Mouse (Mus musculus): Measurements from ENCODE around the gene H2-T22. TPM values are rescaled to one million over a fixed set of nuclear protein-coding genes. Genes with fewer than 3 reads are reported as not detected.
"Not testable (repeated sequence)": the region's sequence is repeated elsewhere in the genome, so short reads cannot be mapped to it uniquely, and the experiment has no call there.

The H2-T22 gene
- polyA plus RNA-seq, 1 experiment from 2014 or later: 13.2 TPM

GRCm38 (mm10) chr17:36058362-36058761 is 15.8 kb upstream of the H2-T22 start, which contains the start of gene Gm11127:
Gene Gm11127, minus strand, starts transcription at chr17:36058371.
- H3K9ac ChIP-seq (replicated peaks; ENCODE audit: low read length); H3K36me3 ChIP-seq (replicated peaks; ENCODE audit: control insufficient read depth, insufficient read depth, low read depth, low read length); H3K27me3 ChIP-seq (ENCODE audit: control insufficient read depth, insufficient read depth, low read length); H3K27ac ChIP-seq (replicated peaks; ENCODE audit: low read depth, low read length); H3K4me3 ChIP-seq (ENCODE audit: low read depth, low read length); H3K9me3 ChIP-seq (replicated peaks; ENCODE audit: control insufficient read depth, low read length); DNase-seq (ENCODE audit: low spot score); ATAC-seq (replicated peaks; ENCODE audit: insufficient number of reproducible peaks, low FRiP score, low TSS enrichment, low read depth); H3K4me1 ChIP-seq (ENCODE audit: control insufficient read depth, insufficient read depth, low read length); H3K4me2 ChIP-seq (ENCODE audit: low read depth, low read length): not testable (repeated sequence)
- 71% methylated on average over 1 of the region's 1 CpGs for WGBS

- 90% methylated on average over 22 of the region's 25 CpGs for WGBS
- not testable (repeated sequence) for ATAC-seq (replicated peaks; ENCODE audit: insufficient number of reproducible peaks, low FRiP score, low TSS enrichment, low read depth); H3K4me3 ChIP-seq (ENCODE audit: low read depth, low read length)
Observed at GRCm38 (mm10) chr17:36057927-36058326, 15.4 kb upstream of the H2-T22 start.

GRCm38 (mm10) chr17:36043286-36043685 is 739 bp upstream of the H2-T22 start:
- DNase-seq (ENCODE audit: low spot score) (no peak), ATAC-seq (replicated peaks; ENCODE audit: insufficient number of reproducible peaks, low FRiP score, low TSS enrichment, low read depth) (no peak)
- H3K27me3 ChIP-seq (ENCODE audit: control insufficient read depth, insufficient read depth, low read length): no peaks in the 10 kb centered on the region
- no peak overlapping the region for H3K4me3 ChIP-seq (ENCODE audit: low read depth, low read length)
- H3K4me2 ChIP-seq (ENCODE audit: low read depth, low read length): no peak overlapping the region
- no peaks in the 10 kb centered on the region for H3K4me1 ChIP-seq (ENCODE audit: control insufficient read depth, insufficient read depth, low read length)
- 85% methylated on average over 3 of the region's 3 CpGs for WGBS
- H3K9me3 ChIP-seq (replicated peaks; ENCODE audit: control insufficient read depth, low read length): no peaks in the 10 kb centered on the region
- H3K36me3 ChIP-seq (replicated peaks; ENCODE audit: control insufficient read depth, insufficient read depth, low read depth, low read length): no peaks in the 10 kb centered on the region
- no peak overlapping the region for H3K9ac ChIP-seq (replicated peaks; ENCODE audit: low read length)
- H3K27ac ChIP-seq (replicated peaks; ENCODE audit: low read depth, low read length): no peak overlapping the region

More at GRCm38 (mm10) chr17:36057927-36058326, 15.4 kb upstream of the H2-T22 start:
- H3K36me3 ChIP-seq (replicated peaks; ENCODE audit: control insufficient read depth, insufficient read depth, low read depth, low read length); H3K27ac ChIP-seq (replicated peaks; ENCODE audit: low read depth, low read length); H3K9me3 ChIP-seq (replicated peaks; ENCODE audit: control insufficient read depth, low read length); H3K9ac ChIP-seq (replicated peaks; ENCODE audit: low read length); H3K4me2 ChIP-seq (ENCODE audit: low read depth, low read length); H3K27me3 ChIP-seq (ENCODE audit: control insufficient read depth, insufficient read depth, low read length); H3K4me1 ChIP-seq (ENCODE audit: control insufficient read depth, insufficient read depth, low read length); DNase-seq (ENCODE audit: low spot score): not testable (repeated sequence)

GRCm38 (mm10) chr17:36042055-36042454 is 492 bp downstream of the H2-T22 start:
- Histone ChIP-seq H3K4me3 (ENCODE audit: low read depth, low read length) (peak overlapping the region; percentile 29), H3K4me2 (ENCODE audit: low read depth, low read length) (peak overlapping the region; percentile 54), H3K9ac (replicated peaks; ENCODE audit: low read length) (peak overlapping the region; percentile 46)
- ATAC-seq (replicated peaks; ENCODE audit: insufficient number of reproducible peaks, low FRiP score, low TSS enrichment, low read depth): peak; percentile 72
- WGBS: 2% methylated on average over 19 of the region's 19 CpGs
- H3K36me3 ChIP-seq (replicated peaks; ENCODE audit: control insufficient read depth, insufficient read depth, low read depth, low read length); H3K4me1 ChIP-seq (ENCODE audit: control insufficient read depth, insufficient read depth, low read length); H3K9me3 ChIP-seq (replicated peaks; ENCODE audit: control insufficient read depth, low read length); DNase-seq (ENCODE audit: low spot score); H3K27ac ChIP-seq (replicated peaks; ENCODE audit: low read depth, low read length); H3K27me3 ChIP-seq (ENCODE audit: control insufficient read depth, insufficient read depth, low read length): not testable (repeated sequence)

- H3K4me3 ChIP-seq (ENCODE audit: low read depth, low read length); H3K27ac ChIP-seq (replicated peaks; ENCODE audit: low read depth, low read length); H3K4me1 ChIP-seq (ENCODE audit: control insufficient read depth, insufficient read depth, low read length); H3K36me3 ChIP-seq (replicated peaks; ENCODE audit: control insufficient read depth, insufficient read depth, low read depth, low read length); ATAC-seq (replicated peaks; ENCODE audit: insufficient number of reproducible peaks, low FRiP score, low TSS enrichment, low read depth); DNase-seq (ENCODE audit: low spot score); H3K4me2 ChIP-seq (ENCODE audit: low read depth, low read length); H3K9me3 ChIP-seq (replicated peaks; ENCODE audit: control insufficient read depth, low read length); H3K9ac ChIP-seq (replicated peaks; ENCODE audit: low read length); H3K27me3 ChIP-seq (ENCODE audit: control insufficient read depth, insufficient read depth, low read length): not testable (repeated sequence)
- 88% methylated on average over 2 of the region's 2 CpGs for WGBS
Observed at GRCm38 (mm10) chr17:36040604-36041003, 1.9 kb downstream of the H2-T22 start.

GRCm38 (mm10) chr17:36036126-36036525 is 6.4 kb downstream of the H2-T22 start:
- DNase-seq (ENCODE audit: low spot score); H3K4me2 ChIP-seq (ENCODE audit: low read depth, low read length); H3K27me3 ChIP-seq (ENCODE audit: control insufficient read depth, insufficient read depth, low read length); H3K4me1 ChIP-seq (ENCODE audit: control insufficient read depth, insufficient read depth, low read length); ATAC-seq (replicated peaks; ENCODE audit: insufficient number of reproducible peaks, low FRiP score, low TSS enrichment, low read depth); H3K9me3 ChIP-seq (replicated peaks; ENCODE audit: control insufficient read depth, low read length); H3K36me3 ChIP-seq (replicated peaks; ENCODE audit: control insufficient read depth, insufficient read depth, low read depth, low read length); H3K4me3 ChIP-seq (ENCODE audit: low read depth, low read length); H3K27ac ChIP-seq (replicated peaks; ENCODE audit: low read depth, low read length); H3K9ac ChIP-seq (replicated peaks; ENCODE audit: low read length): not testable (repeated sequence)
- WGBS: 86% methylated on average over 13 of the region's 13 CpGs

GRCm38 (mm10) chr17:36035010-36035638 is 7.4 kb downstream of the H2-T22 start:
- H3K27ac ChIP-seq (replicated peaks; ENCODE audit: low read depth, low read length); H3K36me3 ChIP-seq (replicated peaks; ENCODE audit: control insufficient read depth, insufficient read depth, low read depth, low read length); ATAC-seq (replicated peaks; ENCODE audit: insufficient number of reproducible peaks, low FRiP score, low TSS enrichment, low read depth); H3K9ac ChIP-seq (replicated peaks; ENCODE audit: low read length); H3K4me2 ChIP-seq (ENCODE audit: low read depth, low read length); H3K4me1 ChIP-seq (ENCODE audit: control insufficient read depth, insufficient read depth, low read length); H3K9me3 ChIP-seq (replicated peaks; ENCODE audit: control insufficient read depth, low read length); H3K27me3 ChIP-seq (ENCODE audit: control insufficient read depth, insufficient read depth, low read length); H3K4me3 ChIP-seq (ENCODE audit: low read depth, low read length): not testable (repeated sequence)
- WGBS: 33% methylated on average over 3 of the region's 3 CpGs
- peak; percentile 55 for DNase-seq (ENCODE audit: low spot score)

- H3K9me3 ChIP-seq (replicated peaks; ENCODE audit: control insufficient read depth, low read length); H3K9ac ChIP-seq (replicated peaks; ENCODE audit: low read length); H3K27me3 ChIP-seq (ENCODE audit: control insufficient read depth, insufficient read depth, low read length); ATAC-seq (replicated peaks; ENCODE audit: insufficient number of reproducible peaks, low FRiP score, low TSS enrichment, low read depth); H3K4me3 ChIP-seq (ENCODE audit: low read depth, low read length); H3K27ac ChIP-seq (replicated peaks; ENCODE audit: low read depth, low read length); H3K4me2 ChIP-seq (ENCODE audit: low read depth, low read length); H3K4me1 ChIP-seq (ENCODE audit: control insufficient read depth, insufficient read depth, low read length); H3K36me3 ChIP-seq (replicated peaks; ENCODE audit: control insufficient read depth, insufficient read depth, low read depth, low read length); DNase-seq (ENCODE audit: low spot score): not testable (repeated sequence)
- 63% methylated on average over 3 of the region's 3 CpGs for WGBS
Observed at GRCm38 (mm10) chr17:36034524-36034923, 8.0 kb downstream of the H2-T22 start.

All from embryonic facial prominence, embryonic 11.5 days (tissue).